Mouse (Mus musculus) kidney, embryonic 15.5 days (tissue): ENCODE results near the gene Cacna2d2. TPM values are rescaled to one million over a fixed set of nuclear protein-coding genes. Genes with fewer than 3 reads are reported as not detected.
"Not testable (repeated sequence)": the region's sequence is repeated elsewhere in the genome, so short reads cannot be mapped to it uniquely, and the experiment has no call there.

Source experiments
- ATAC-seq: fragments of 200-750 bp; cut with Nextera tagmentation; replicated peaks from 2 replicates; pipeline ENCODE4 v1.8.0; 2017; ENCODE audit warnings: moderate TSS enrichment; ENCODE audit not compliant: low FRiP score
- H3K27ac ChIP-seq: fragments of 300-500 bp; sonication (generic); 2 replicates; pipeline ENCODE4 v1.5.1; 2015; ENCODE audit warnings: mild to moderate bottlenecking, inconsistent platforms
- H3K27me3 ChIP-seq: fragments of 300-500 bp; sonication (generic); 2 replicates; pipeline ENCODE4 v1.6.1; 2015; ENCODE audit warnings: inconsistent platforms
- H3K36me3 ChIP-seq: fragments of 300-500 bp; sonication (generic); 2 replicates; pipeline ENCODE4 v1.6.1; 2015; ENCODE audit warnings: inconsistent platforms
- H3K4me1 ChIP-seq: fragments of 300-500 bp; sonication (generic); 2 replicates; pipeline ENCODE4 v1.6.1; 2015; ENCODE audit warnings: inconsistent platforms
- H3K4me2 ChIP-seq: fragments of 300-500 bp; sonication (generic); 2 replicates; pipeline ENCODE4 v1.6.1; 2015; ENCODE audit warnings: moderate library complexity, mild to moderate bottlenecking, inconsistent platforms
- H3K4me3 ChIP-seq: fragments of 300-500 bp; sonication (generic); replicated peaks from 2 replicates; pipeline ENCODE4 v1.5.1; 2015; ENCODE audit warnings: mild to moderate bottlenecking, inconsistent platforms
- H3K9ac ChIP-seq: fragments of 300-500 bp; sonication (generic); 2 replicates; pipeline ENCODE4 v1.6.1; 2015; ENCODE audit warnings: mild to moderate bottlenecking, inconsistent platforms
- H3K9me3 ChIP-seq: fragments of 300-500 bp; sonication (generic); replicated peaks from 2 replicates; pipeline ENCODE4 v1.6.1; 2016; ENCODE audit warnings: inconsistent platforms
- WGBS: fragments of 180-500 bp; shearing (Covaris S2); methylation state at CpG from one replicate; pipeline ENCODE4 v1.1.7; 2015; ENCODE audit warnings: mixed read lengths; 5-methylcytosine and 5-hydroxymethylcytosine counted together
- polyA plus RNA-seq: library from polyadenylated mRNA; unstranded; fragments of >200 nt; fragmentation: Nextera tagmentation; extraction: Ambion mirVana; gene quantifications from 2 replicates; pipeline ENCODE4 v1.2.1, GENCODE M21; 2015

Cacna2d2 gene
- polyA plus RNA-seq, 1 experiment from 2014 or later = 0.93 TPM

GRCm38 (mm10) chr9:107568331-107569261 lies 169.2 kb downstream of the Cacna2d2 start:
- Histone ChIP-seq H3K9ac (peak overlapping the region; percentile 80), H3K9me3 (no peaks in the 10 kb centered on the region), H3K27me3 (no peaks in the 10 kb centered on the region), H3K36me3 (peaks cover 53% of the 10 kb centered on the region), H3K4me1 (peaks cover 65% of the 10 kb centered on the region), H3K27ac (peak overlapping the region; percentile 89), H3K4me3 (peak overlapping the region; percentile 86), H3K4me2 (peak overlapping the region; percentile 72)
- WGBS = under 1% methylated on average over 41 of the region's 41 CpGs
- ATAC-seq = peak; percentile 85

- peak overlapping the region; percentile 72 for H3K4me2 ChIP-seq
- peaks cover 59% of the 10 kb centered on the region for H3K4me1 ChIP-seq
- H3K4me3 ChIP-seq = peak overlapping the region; percentile 86
- peak overlapping the region; percentile 89 for H3K27ac ChIP-seq
- H3K27me3 ChIP-seq = no peaks in the 10 kb centered on the region
- H3K9me3 ChIP-seq = no peaks in the 10 kb centered on the region
- ATAC-seq = peak; percentile 17
- WGBS = under 1% methylated on average over 23 of the region's 23 CpGs
- peak overlapping the region; percentile 80 for H3K9ac ChIP-seq
- peaks cover 55% of the 10 kb centered on the region for H3K36me3 ChIP-seq
These were observed 169.9 kb downstream of the Cacna2d2 start for GRCm38 (mm10) chr9:107569270-107569669.

GRCm38 (mm10) chr9:107570016-107570415 lies 170.6 kb downstream of the Cacna2d2 start:
- peak overlapping the region; percentile 89 for H3K27ac ChIP-seq
- 39% methylated on average over 13 of the region's 13 CpGs for WGBS
- H3K4me1 ChIP-seq = peaks cover 55% of the 10 kb centered on the region
- peak overlapping the region; percentile 86 for H3K4me3 ChIP-seq
- H3K9me3 ChIP-seq = no peaks in the 10 kb centered on the region
- peak overlapping the region; percentile 80 for H3K9ac ChIP-seq
- ATAC-seq = no peak
- peak overlapping the region; percentile 72 for H3K4me2 ChIP-seq
- H3K27me3 ChIP-seq = no peaks in the 10 kb centered on the region
- H3K36me3 ChIP-seq = peaks cover 55% of the 10 kb centered on the region

GRCm38 (mm10) chr9:107570845-107571244 lies 171.4 kb downstream of the Cacna2d2 start:
- Histone ChIP-seq H3K27ac (no peak overlapping the region), H3K4me1 (peaks cover 54% of the 10 kb centered on the region)

GRCm38 (mm10) chr9:107571534-107572326 lies 172.3 kb downstream of the Cacna2d2 start:
- ATAC-seq = no peak
- H3K27ac ChIP-seq = no peak overlapping the region
- no peaks in the 10 kb centered on the region for H3K27me3 ChIP-seq
- H3K4me1 ChIP-seq = peaks cover 54% of the 10 kb centered on the region
- peak overlapping the region; percentile 86; the same call in 1 of the 2 replicates for H3K4me3 ChIP-seq
- WGBS = 90% methylated on average over 22 of the region's 22 CpGs
- peaks cover 46% of the 10 kb centered on the region for H3K36me3 ChIP-seq
- H3K9me3 ChIP-seq = no peaks in the 10 kb centered on the region
- H3K4me2 ChIP-seq = peak overlapping the region; percentile 72
- no peak overlapping the region for H3K9ac ChIP-seq

More at GRCm38 (mm10) chr9:107570845-107571244, 171.4 kb downstream of the Cacna2d2 start:
- Histone ChIP-seq H3K36me3 (peaks cover 50% of the 10 kb centered on the region), H3K27me3 (no peaks in the 10 kb centered on the region), H3K4me3 (peak overlapping the region; percentile 86), H3K9me3 (no peaks in the 10 kb centered on the region), H3K9ac (peak overlapping the region; percentile 80; the same call in 1 of the 2 replicates), H3K4me2 (peak overlapping the region; percentile 72)
- ATAC-seq = no peak
- 90% methylated on average over 21 of the region's 21 CpGs for WGBS

GRCm38 (mm10) chr9:107572327-107572662 lies 172.9 kb downstream of the Cacna2d2 start:
- H3K9me3 ChIP-seq = no peaks in the 10 kb centered on the region
- ATAC-seq = no peak
- H3K27me3 ChIP-seq = no peaks in the 10 kb centered on the region
- H3K36me3 ChIP-seq = peaks cover 46% of the 10 kb centered on the region
- H3K4me1 ChIP-seq = peaks cover 54% of the 10 kb centered on the region
- no peak overlapping the region for H3K9ac ChIP-seq
- WGBS = 94% methylated on average over 2 of the region's 2 CpGs
- no peak overlapping the region for H3K4me2 ChIP-seq
- no peak overlapping the region for H3K4me3 ChIP-seq
- no peak overlapping the region for H3K27ac ChIP-seq

GRCm38 (mm10) chr9:107573774-107574173 lies 174.4 kb downstream of the Cacna2d2 start:
- not testable (repeated sequence) for H3K4me2 ChIP-seq, H3K4me3 ChIP-seq, ATAC-seq, H3K27ac ChIP-seq, H3K9me3 ChIP-seq, H3K27me3 ChIP-seq, H3K9ac ChIP-seq
- peaks cover 53% of the 10 kb centered on the region for H3K4me1 ChIP-seq
- WGBS = 82% methylated on average over 6 of the region's 6 CpGs
- peaks cover 46% of the 10 kb centered on the region for H3K36me3 ChIP-seq

GRCm38 (mm10) chr9:107575579-107576356 lies 176.4 kb downstream of the Cacna2d2 start:
- Histone ChIP-seq H3K9ac (no peak overlapping the region), H3K9me3 (no peaks in the 10 kb centered on the region), H3K4me3 (no peak overlapping the region), H3K4me1 (peaks cover 52% of the 10 kb centered on the region), H3K4me2 (peak overlapping the region; percentile 60; the same call in 1 of the 2 replicates), H3K27ac (peak overlapping the region; percentile 76), H3K36me3 (peaks cover 40% of the 10 kb centered on the region), H3K27me3 (no peaks in the 10 kb centered on the region)
- ATAC-seq = no peak
- WGBS = 75% methylated on average over 14 of the region's 14 CpGs

GRCm38 (mm10) chr9:107576357-107577107 lies 177.1 kb downstream of the Cacna2d2 start, which contains the start of gene Hyal1:
TSS of gene Hyal1 (plus strand) at chr9:107576927.
- H3K27ac ChIP-seq = peak within 1 kb of the TSS; percentile 76
- H3K4me2 ChIP-seq = peak within 1 kb of the TSS; percentile 60
- H3K27me3 ChIP-seq = no peaks in the 10 kb centered on the region
- no peaks in the 10 kb centered on the region for H3K9me3 ChIP-seq
- peak within 1 kb of the TSS; percentile 38; the same call in 1 of the 2 replicates for H3K9ac ChIP-seq
- peaks cover 51% of the 10 kb centered on the region for H3K4me1 ChIP-seq
- peak; percentile 76 for ATAC-seq
- 21% methylated on average over 16 of the region's 16 CpGs for WGBS
- H3K4me3 ChIP-seq = peak within 1 kb of the TSS; percentile 42
- H3K36me3 ChIP-seq = peaks cover 33% of the 10 kb centered on the region

GRCm38 (mm10) chr9:107577871-107578270 lies 178.5 kb downstream of the Cacna2d2 start:
- Histone ChIP-seq H3K9ac (no peak overlapping the region), H3K36me3 (peaks cover 22% of the 10 kb centered on the region), H3K27ac (no peak overlapping the region), H3K4me2 (0 out of 2 replicates have a peak overlapping the region, but pooled peaks have one; percentile 60), H3K9me3 (no peaks in the 10 kb centered on the region), H3K4me3 (no peak overlapping the region), H3K27me3 (no peaks in the 10 kb centered on the region), H3K4me1 (peaks cover 55% of the 10 kb centered on the region)
- WGBS = 92% methylated on average over 10 of the region's 10 CpGs
- ATAC-seq = no peak
